Mouse (Mus musculus) left cerebral cortex, postnatal 36 days (tissue): ENCODE results near the gene Slc35b3. TPM values are rescaled to one million over a fixed set of nuclear protein-coding genes. Genes with fewer than 3 reads are reported as not detected.
A peak's percentile ranks its signal among the peaks of the same experiment; 100 is the strongest.

Source experiments
- DNase-seq, 2 experiments: peaks; one replicate each; pipeline ENCODE4 v3.0.0; 2021 to 2022; ENCODE audit warnings: low spot score in 2 of 2, mixed read lengths in 1 of 2
- intact Hi-C: fragments of 180-260 bp; cut with DNase I; formaldehyde crosslinking; loops from one replicate; pipeline ENCODE4 v1.15.1; 2025
- total RNA-seq, 2 experiments: library from RNA; stranded (reverse); gene quantifications; 2 replicates each; pipeline ENCODE4 v1.2.3; 2021

Slc35b3 gene
- total RNA-seq, 2 experiments from 2014 or later = 13.7 to 22.8 TPM

GRCm38 (mm10) chr13:38941786-38942185 lies 18.9 kb downstream of the Slc35b3 start:
- peak in 1 of 2 experiments; percentile 23 for DNase-seq
- intact Hi-C loops = loop anchor here (5.0 kb wide), 1 partner anchor 84 kb away; no protein-coding TSS in a partner anchor

- DNase-seq = no peak
- intact Hi-C loops = loop anchor here (5.0 kb wide), 1 partner anchor 84 kb away; no protein-coding TSS in a partner anchor
These were observed 19.4 kb downstream of the Slc35b3 start for GRCm38 (mm10) chr13:38941280-38941679.

- intact Hi-C loops = no loop called here
These were observed 22.2 kb downstream of the Slc35b3 start for GRCm38 (mm10) chr13:38938433-38938832.

GRCm38 (mm10) chr13:38936860-38937471 lies 23.7 kb downstream of the Slc35b3 start:
- no peak for DNase-seq
- intact Hi-C loops = no loop called here

More at GRCm38 (mm10) chr13:38938433-38938832, 22.2 kb downstream of the Slc35b3 start:
- DNase-seq = no peak

GRCm38 (mm10) chr13:38935856-38936446 lies 24.7 kb downstream of the Slc35b3 start:
- intact Hi-C loops = no loop called here
- peak in 1 of 2 experiments; percentile 11 for DNase-seq

GRCm38 (mm10) chr13:38929843-38930578 lies 30.7 kb downstream of the Slc35b3 start:
- intact Hi-C loops = no loop called here
- DNase-seq = no peak

GRCm38 (mm10) chr13:38922676-38923075 lies 38.0 kb downstream of the Slc35b3 start:
- intact Hi-C loops = no loop called here
- DNase-seq = no peak

- no peak for DNase-seq
- intact Hi-C loops = no loop called here
These were observed 39.4 kb downstream of the Slc35b3 start for GRCm38 (mm10) chr13:38921306-38921705.

- intact Hi-C loops = no loop called here
- no peak for DNase-seq
These were observed 42.3 kb downstream of the Slc35b3 start for GRCm38 (mm10) chr13:38918188-38918885.

- DNase-seq = no peak
- intact Hi-C loops = no loop called here
These were observed 43.1 kb downstream of the Slc35b3 start for GRCm38 (mm10) chr13:38917556-38917955.

- no peak for DNase-seq
- intact Hi-C loops = no loop called here
These were observed 45.9 kb downstream of the Slc35b3 start for GRCm38 (mm10) chr13:38914771-38915170.

GRCm38 (mm10) chr13:38892364-38892763 lies 68.3 kb downstream of the Slc35b3 start:
- DNase-seq = no peak
- intact Hi-C loops = no loop called here
